Mouse (Mus musculus) ES-E14 (cell line): ENCODE measurements around the gene Ccl6. TPM values are rescaled to one million over a fixed set of nuclear protein-coding genes. Genes with fewer than 3 reads are reported as not detected.

Experiments used
- DNase-seq: peaks from one replicate; pipeline ENCODE4 v3.0.0-alpha.2; 2013; ENCODE audit warnings: low read depth, low spot score
- H3K27ac ChIP-seq: 2 replicates; pipeline ENCODE4 v1.5.1; 2012; ENCODE audit warnings: low read depth, mild to moderate bottlenecking, low read length, moderate library complexity, mixed read lengths; ENCODE audit not compliant: poor library complexity, insufficient read depth, severe bottlenecking
- H3K36me3 ChIP-seq: 2 replicates; pipeline ENCODE4 v1.6.1; 2012; ENCODE audit warnings: mild to moderate bottlenecking, low read length, moderate library complexity, mixed read lengths; ENCODE audit not compliant: control insufficient read depth, poor library complexity, insufficient read depth, severe bottlenecking
- H3K4me1 ChIP-seq, 2 experiments: fragments of 150-350 bp in 1 of 2; sonication (generic) in 1 of 2; 2 replicates each; pipeline ENCODE4 v1.6.1; 2012; ENCODE audit warnings: low read length in 2 of 2, mild to moderate bottlenecking in 1 of 2, mixed read lengths in 1 of 2; ENCODE audit not compliant: control insufficient read depth in 2 of 2, insufficient read depth in 2 of 2, poor library complexity in 1 of 2
- H3K4me3 ChIP-seq, 2 experiments: fragments of 150-350 bp in 1 of 2; sonication (generic) in 1 of 2; 2 replicates each; pipeline ENCODE4 v1.5.1; 2012; ENCODE audit warnings: low read length in 2 of 2, low read depth in 1 of 2, mild to moderate bottlenecking in 1 of 2, mixed read lengths in 1 of 2; ENCODE audit not compliant: insufficient read depth in 1 of 2, poor library complexity in 1 of 2, severe bottlenecking in 1 of 2
- H3K9ac ChIP-seq: 2 replicates; pipeline ENCODE4 v1.6.1; 2012; ENCODE audit warnings: low read depth, mild to moderate bottlenecking, low read length, mixed read lengths; ENCODE audit not compliant: poor library complexity, insufficient read depth, severe bottlenecking
- H3K9me3 ChIP-seq: fragments of 150-350 bp; sonication (generic); 2 replicates; pipeline ENCODE4 v1.6.1; 2012; ENCODE audit warnings: low read depth, mild to moderate bottlenecking, low read length; ENCODE audit not compliant: control insufficient read depth, insufficient read depth
- CHD2 ChIP-seq: IDR thresholded peaks from 2 replicates; pipeline ENCODE4 v1.6.1; 2014; ENCODE audit warnings: mild to moderate bottlenecking, low read depth, low read length, inconsistent platforms
- HCFC1 ChIP-seq: IDR thresholded peaks from 2 replicates; pipeline ENCODE4 v1.6.1; 2012; ENCODE audit warnings: low read length, inconsistent platforms, borderline replicate concordance; ENCODE audit not compliant: insufficient read depth
- MAFK ChIP-seq: IDR thresholded peaks from 2 replicates; pipeline ENCODE4 v1.6.1; 2014; ENCODE audit warnings: mild to moderate bottlenecking, low read depth, low read length, inconsistent platforms; ENCODE audit not compliant: insufficient read depth
- ZC3H11A ChIP-seq: IDR thresholded peaks from 2 replicates; pipeline ENCODE4 v1.6.1; 2012; ENCODE audit warnings: low read depth, mild to moderate bottlenecking, inconsistent platforms, low read length, borderline replicate concordance
- ZNF384 ChIP-seq: IDR thresholded peaks from 2 replicates; pipeline ENCODE4 v1.6.1; 2012; ENCODE audit warnings: low read depth, low read length, inconsistent platforms
- in situ Hi-C, 2 experiments: fragments of 600-800 bp; cut with MboI; formaldehyde crosslinking; loops; one replicate each; pipeline ENCODE4 v1.15.1; 2025; ENCODE audit warnings: low sequenced_read_pairs in 2 of 2, inconsistent platforms in 1 of 2; ENCODE audit not compliant: unreplicated experiment in 2 of 2
- total RNA-seq: library from RNA; depleted of rRNA; stranded (reverse); fragments of 300-350 nt; gene quantifications from 2 replicates; pipeline ENCODE4 v1.2.3, GENCODE M21; 2012

The Ccl6 gene
- total RNA-seq, 1 experiment: 0.36 TPM

- Histone ChIP-seq H3K9me3 (no peaks in the 10 kb centered on the region), H3K4me3 (no peak overlapping the region), H3K27ac (no peak overlapping the region), H3K4me1 (no peaks in the 10 kb centered on the region), H3K36me3 (no peaks in the 10 kb centered on the region), H3K9ac (no peak overlapping the region)
- TF ChIP-seq MAFK: no peak
- TF ChIP-seq HCFC1: no peak
- no peak for TF ChIP-seq ZC3H11A
- TF ChIP-seq CHD2: no peak
- TF ChIP-seq ZNF384: no peak
- in situ Hi-C loops: no loop called here
- no peak for DNase-seq
Measured at GRCm38 (mm10) chr11:83636742-83637235, 43.9 kb upstream of the Ccl6 start.

GRCm38 (mm10) chr11:83634898-83635297, 42.0 kb upstream of the Ccl6 start:
- TF ChIP-seq HCFC1: no peak
- no peak for TF ChIP-seq CHD2
- TF ChIP-seq ZNF384: no peak
- TF ChIP-seq MAFK: no peak
- no peak for TF ChIP-seq ZC3H11A
- no peaks in the 10 kb centered on the region for H3K4me1 ChIP-seq

DNA sequence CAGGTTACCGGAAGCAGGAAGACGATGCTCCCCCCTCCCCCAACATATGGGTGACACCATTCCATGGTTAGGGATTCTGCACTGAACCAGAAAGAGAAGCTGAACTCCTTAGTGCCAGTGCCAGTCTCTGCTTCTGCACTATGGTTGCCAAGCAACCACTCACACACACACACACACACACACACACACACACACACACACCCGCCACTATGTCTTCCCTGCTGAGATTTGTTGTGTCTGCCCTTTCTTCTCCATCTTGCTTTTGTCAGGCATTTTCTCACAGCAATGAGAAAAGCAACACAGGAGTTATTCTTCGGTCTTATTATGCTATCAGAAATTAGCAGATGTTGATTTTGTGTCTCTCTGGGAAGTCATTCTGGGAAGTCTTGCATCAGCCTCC, 41.5 kb upstream of the Ccl6 start:
- no peaks in the 10 kb centered on the region for H3K36me3 ChIP-seq
- no peaks in the 10 kb centered on the region for H3K4me1 ChIP-seq
- DNase-seq: no peak
- H3K9ac ChIP-seq: no peak overlapping the region
- no peak overlapping the region for H3K4me3 ChIP-seq
- H3K9me3 ChIP-seq: no peaks in the 10 kb centered on the region
- H3K27ac ChIP-seq: no peak overlapping the region
- TF ChIP-seq HCFC1 (no peak), ZC3H11A (no peak), ZNF384 (no peak), CHD2 (no peak), MAFK (no peak)
- in situ Hi-C loops: no loop called here

More at GRCm38 (mm10) chr11:83634898-83635297, 42.0 kb upstream of the Ccl6 start:
- no peak overlapping the region for H3K4me3 ChIP-seq
- DNase-seq: no peak
- no peaks in the 10 kb centered on the region for H3K9me3 ChIP-seq
- no peak overlapping the region for H3K9ac ChIP-seq
- H3K36me3 ChIP-seq: no peaks in the 10 kb centered on the region
- in situ Hi-C loops: no loop called here
- H3K27ac ChIP-seq: no peak overlapping the region

GRCm38 (mm10) chr11:83632744-83633143, 39.9 kb upstream of the Ccl6 start:
- DNase-seq: no peak
- Histone ChIP-seq H3K4me3 (no peak overlapping the region), H3K4me1 (no peaks in the 10 kb centered on the region; a peak in 1 of 4 replicates), H3K9me3 (no peaks in the 10 kb centered on the region), H3K9ac (no peak overlapping the region), H3K36me3 (no peaks in the 10 kb centered on the region), H3K27ac (no peak overlapping the region)
- TF ChIP-seq MAFK: no peak
- TF ChIP-seq ZNF384: no peak
- no peak for TF ChIP-seq HCFC1
- TF ChIP-seq CHD2: no peak
- no peak for TF ChIP-seq ZC3H11A
- in situ Hi-C loops: no loop called here

DNA sequence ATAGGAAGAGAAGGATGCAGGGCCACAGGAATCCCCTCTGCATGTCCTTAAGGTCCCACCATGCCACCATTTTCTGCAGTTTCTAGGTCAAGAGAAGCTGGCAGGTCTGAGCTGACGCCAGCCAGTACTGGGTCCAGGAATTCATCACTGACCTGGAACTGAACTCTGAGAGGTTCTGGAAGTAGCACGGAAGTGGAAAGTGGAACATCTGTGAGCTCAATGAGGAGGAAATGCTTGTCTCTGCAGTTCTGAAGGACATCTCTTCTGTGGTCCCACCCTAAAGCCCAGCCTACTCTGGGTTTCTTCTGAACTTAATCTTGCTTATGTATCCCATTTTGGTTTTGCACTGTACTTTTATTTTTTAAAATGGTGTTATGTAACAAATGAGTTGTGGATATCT, 38.2 kb upstream of the Ccl6 start:
- H3K9me3 ChIP-seq: no peaks in the 10 kb centered on the region
- H3K36me3 ChIP-seq: no peaks in the 10 kb centered on the region
- no peaks in the 10 kb centered on the region; a peak in 1 of 4 replicates for H3K4me1 ChIP-seq
- no peak overlapping the region for H3K9ac ChIP-seq
- DNase-seq: no peak
- in situ Hi-C loops: no loop called here
- no peak overlapping the region for H3K27ac ChIP-seq
- no peak overlapping the region for H3K4me3 ChIP-seq
- TF ChIP-seq ZC3H11A (no peak), ZNF384 (no peak)
